Mouse (Mus musculus): ENCODE results near the gene Agap1. TPM values are rescaled to one million over a fixed set of nuclear protein-coding genes. Genes with fewer than 3 reads are reported as not detected.
A peak's percentile ranks its signal among the peaks of the same experiment; 100 is the strongest.

Agap1 gene
- polyA plus RNA-seq, 1 experiment from 2014 or later: 49.8 TPM

DNA sequence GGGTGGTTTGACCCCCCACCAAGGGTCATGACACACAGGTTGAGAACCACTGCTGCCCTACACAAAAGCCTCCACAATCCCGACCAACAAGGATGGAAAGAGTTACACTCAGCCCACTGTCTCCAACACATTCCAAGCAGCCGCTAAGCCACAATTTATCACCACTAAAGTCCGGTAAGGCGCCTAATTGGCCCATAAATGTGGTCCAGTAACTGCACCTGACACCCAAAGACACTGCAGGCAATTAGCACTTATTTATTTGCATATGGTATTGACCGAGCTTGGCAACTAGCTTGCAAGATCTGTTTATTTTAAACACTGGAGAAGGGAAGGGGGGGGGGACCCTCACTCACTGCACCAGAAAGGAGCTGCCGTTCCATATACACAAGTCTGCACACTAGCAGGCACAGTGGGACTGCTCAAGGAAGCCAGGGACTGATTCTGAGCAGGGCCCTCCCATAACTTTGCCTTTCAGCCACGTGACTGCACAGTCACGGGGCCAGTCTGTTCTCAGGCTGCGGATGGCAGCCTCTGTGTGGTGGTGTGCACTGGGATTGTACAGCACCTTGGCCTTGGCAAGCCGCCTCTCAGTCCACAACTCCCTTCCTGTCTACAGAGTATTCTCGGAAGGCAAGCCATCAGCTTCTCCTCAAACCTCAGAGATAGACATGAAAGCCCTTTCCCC, 445.3 kb downstream of the Agap1 start:
- Histone ChIP-seq H3K4me3 (no peak overlapping the region), H3K27me3 (no peaks in the 10 kb centered on the region), H3K27ac (replicated peaks) (no peak overlapping the region), H3K36me3 (no peaks in the 10 kb centered on the region), H3K4me2 (no peak overlapping the region), H3K9ac (no peak overlapping the region), H3K9me3 (no peaks in the 10 kb centered on the region), H3K4me1 (replicated peaks) (no peaks in the 10 kb centered on the region)
- no peak for ATAC-seq (ENCODE audit: low FRiP score, low read depth)
- 62% methylated on average over 11 of the region's 11 CpGs for WGBS

DNA sequence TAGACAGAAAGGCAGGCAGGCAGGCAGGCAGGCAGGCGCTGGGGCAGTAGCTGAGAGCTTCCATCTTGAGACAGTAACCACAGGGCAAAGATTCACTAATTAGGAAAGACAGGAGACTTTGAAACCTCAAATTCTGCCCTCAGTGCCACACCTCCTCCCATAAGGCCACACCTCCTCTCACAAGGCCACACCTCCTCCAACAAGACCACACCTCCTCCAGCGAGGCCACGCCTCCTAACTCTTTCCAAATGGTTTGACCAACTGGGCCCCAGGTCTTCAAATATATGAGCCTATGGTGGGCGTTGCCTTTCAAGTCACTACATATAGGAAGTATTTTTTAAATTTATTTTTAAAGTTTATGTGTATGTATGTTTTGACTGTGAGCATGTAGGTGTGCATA, 446.8 kb downstream of the Agap1 start:
- Histone ChIP-seq H3K27ac (replicated peaks) (no peak overlapping the region), H3K27me3 (no peaks in the 10 kb centered on the region), H3K9ac (no peak overlapping the region), H3K4me3 (no peak overlapping the region), H3K9me3 (no peaks in the 10 kb centered on the region), H3K36me3 (no peaks in the 10 kb centered on the region), H3K4me2 (no peak overlapping the region), H3K4me1 (replicated peaks) (no peaks in the 10 kb centered on the region)
- ATAC-seq (ENCODE audit: low FRiP score, low read depth): no peak
- WGBS: 83% methylated on average over 4 of the region's 4 CpGs

DNA sequence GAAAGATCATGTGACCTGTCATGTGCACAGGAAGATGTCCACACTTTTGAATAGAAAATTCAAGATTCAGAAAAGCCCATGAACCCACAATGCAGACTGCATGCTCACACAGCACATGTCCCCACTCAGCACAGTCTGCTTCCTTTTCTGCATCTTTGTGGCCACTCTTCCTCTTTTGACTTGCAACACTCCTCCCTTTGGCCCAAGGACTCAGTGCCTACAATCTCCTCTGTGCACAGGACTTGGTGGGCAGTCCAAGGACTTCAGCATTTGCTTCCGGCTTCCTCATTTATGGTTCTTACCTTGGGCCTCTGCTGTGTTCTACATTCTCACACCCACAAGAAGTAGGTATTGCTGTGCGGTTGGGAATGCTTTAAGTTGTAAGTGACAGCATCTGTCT, 447.6 kb downstream of the Agap1 start:
- H3K9me3 ChIP-seq: no peaks in the 10 kb centered on the region
- ATAC-seq (ENCODE audit: low FRiP score, low read depth): no peak
- no peak overlapping the region for H3K4me3 ChIP-seq
- H3K4me1 ChIP-seq (replicated peaks): no peaks in the 10 kb centered on the region
- H3K36me3 ChIP-seq: no peaks in the 10 kb centered on the region
- H3K27me3 ChIP-seq: no peaks in the 10 kb centered on the region
- H3K4me2 ChIP-seq: no peak overlapping the region
- WGBS: 93% methylated on average over 2 of the region's 2 CpGs
- no peak overlapping the region for H3K9ac ChIP-seq
- H3K27ac ChIP-seq (replicated peaks): no peak overlapping the region

DNA sequence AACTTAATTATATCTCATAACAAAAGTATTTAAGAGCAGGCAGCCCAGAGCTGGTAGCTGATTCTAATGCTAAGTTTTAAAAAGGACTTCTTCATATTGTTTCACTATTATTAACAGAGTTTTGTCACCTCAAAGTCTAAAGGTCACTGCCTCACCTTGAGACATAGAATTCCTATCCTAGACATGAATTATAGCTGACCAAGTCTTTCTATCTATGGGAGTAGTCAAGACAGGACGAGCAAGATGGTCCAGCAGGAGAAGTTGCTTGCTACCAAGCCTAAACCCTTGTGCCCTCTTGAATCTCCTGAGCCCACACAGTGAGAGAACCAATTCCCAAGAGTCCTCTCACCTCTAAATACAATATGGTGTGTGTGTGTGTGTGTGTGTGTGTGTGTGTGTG, 448.0 kb downstream of the Agap1 start:
- Histone ChIP-seq H3K9ac (no peak overlapping the region), H3K4me2 (no peak overlapping the region), H3K27me3 (no peaks in the 10 kb centered on the region), H3K27ac (replicated peaks) (no peak overlapping the region), H3K36me3 (no peaks in the 10 kb centered on the region), H3K4me3 (no peak overlapping the region), H3K9me3 (no peaks in the 10 kb centered on the region), H3K4me1 (replicated peaks) (no peaks in the 10 kb centered on the region)
- ATAC-seq (ENCODE audit: low FRiP score, low read depth): no peak
- 93% methylated on average over 1 of the region's 1 CpGs for WGBS

DNA sequence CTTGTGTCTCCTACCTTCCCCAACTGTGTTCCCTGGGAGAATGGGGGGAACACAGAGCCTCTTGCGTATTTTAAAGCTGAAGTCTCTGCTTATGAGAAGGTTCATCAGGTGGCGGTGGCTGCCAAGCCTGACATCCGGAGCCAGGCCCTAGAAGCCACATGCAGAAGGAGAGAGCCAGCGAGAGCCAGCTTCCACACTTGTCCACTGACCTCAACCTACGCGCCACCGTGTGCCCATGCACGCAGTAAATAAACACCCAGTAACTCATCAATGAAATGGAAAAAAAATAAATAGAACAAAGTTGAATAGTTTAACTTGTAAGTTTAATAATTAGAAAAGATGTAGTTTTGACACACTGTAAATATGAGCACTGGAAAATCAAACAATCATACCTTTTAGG, 455.2 kb downstream of the Agap1 start:
- peaks cover 5% of the 10 kb centered on the region; the same call in 1 of the 2 replicates for H3K4me1 ChIP-seq (replicated peaks)
- H3K9ac ChIP-seq: no peak overlapping the region
- WGBS: 92% methylated on average over 8 of the region's 8 CpGs
- no peaks in the 10 kb centered on the region for H3K36me3 ChIP-seq
- H3K4me2 ChIP-seq: no peak overlapping the region
- no peak overlapping the region for H3K27ac ChIP-seq (replicated peaks)
- no peaks in the 10 kb centered on the region for H3K9me3 ChIP-seq
- H3K4me3 ChIP-seq: no peak overlapping the region
- 0 out of 2 replicates have a peak, but pooled peaks cover 3% of the 10 kb centered on the region for H3K27me3 ChIP-seq
- ATAC-seq (ENCODE audit: low FRiP score, low read depth): no peak

DNA sequence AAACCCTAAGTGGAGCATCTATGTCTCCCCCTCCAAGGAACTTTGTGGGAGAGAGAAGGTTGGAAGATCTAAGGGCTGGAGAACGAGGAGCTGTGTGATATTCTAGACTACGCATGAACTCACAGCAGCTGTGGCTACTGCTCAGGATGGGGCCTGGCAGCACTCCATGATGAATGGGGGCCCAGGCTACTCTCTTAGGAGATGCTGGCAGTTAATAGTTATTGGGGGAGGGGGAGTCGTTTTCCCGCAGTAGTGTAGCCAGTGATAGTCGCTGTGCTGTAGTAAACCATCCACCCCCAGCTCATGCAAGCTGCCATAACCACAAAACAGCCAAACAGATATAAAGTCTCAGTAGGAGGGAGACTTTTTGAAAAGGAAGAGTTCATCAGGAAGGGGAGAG, 457.8 kb downstream of the Agap1 start:
- ATAC-seq (ENCODE audit: low FRiP score, low read depth): no peak

DNA sequence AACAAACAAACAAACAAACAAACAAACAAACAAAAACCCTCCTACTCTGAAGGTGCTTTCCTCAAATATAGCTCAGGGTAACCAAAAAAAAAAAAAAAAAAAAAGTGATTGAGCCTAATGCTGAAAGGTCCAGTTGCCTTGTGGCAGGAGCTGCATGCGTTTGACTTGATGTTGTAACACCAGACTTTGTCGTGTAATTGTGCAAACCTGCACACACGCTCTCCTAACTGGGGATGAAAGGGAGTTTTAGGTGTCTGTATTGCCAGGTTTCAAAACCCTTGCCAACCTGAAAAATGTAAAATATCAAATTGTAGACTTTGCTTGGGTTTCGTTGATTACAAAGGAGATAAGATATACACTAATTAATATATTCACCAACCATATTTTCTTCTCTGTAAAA, 459.0 kb downstream of the Agap1 start:
- 81% methylated on average over 4 of the region's 4 CpGs for WGBS
- ATAC-seq (ENCODE audit: low FRiP score, low read depth): no peak
- H3K4me1 ChIP-seq (replicated peaks): peaks cover 5% of the 10 kb centered on the region; the same call in 1 of the 2 replicates
- no peak overlapping the region for H3K4me2 ChIP-seq
- H3K27me3 ChIP-seq: peaks cover 16% of the 10 kb centered on the region; the same call in 1 of the 2 replicates
- H3K9me3 ChIP-seq: no peaks in the 10 kb centered on the region
- H3K36me3 ChIP-seq: no peaks in the 10 kb centered on the region
- H3K4me3 ChIP-seq: no peak overlapping the region
- no peak overlapping the region for H3K9ac ChIP-seq
- no peak overlapping the region for H3K27ac ChIP-seq (replicated peaks)

More for the DNA sequence above, 457.8 kb downstream of the Agap1 start:
- no peak overlapping the region for H3K9ac ChIP-seq
- no peaks in the 10 kb centered on the region for H3K9me3 ChIP-seq
- 24% methylated on average over 5 of the region's 5 CpGs for WGBS
- no peak overlapping the region for H3K27ac ChIP-seq (replicated peaks)
- no peak overlapping the region for H3K4me2 ChIP-seq
- no peaks in the 10 kb centered on the region for H3K36me3 ChIP-seq
- no peak overlapping the region for H3K4me3 ChIP-seq
- H3K4me1 ChIP-seq (replicated peaks): peaks cover 5% of the 10 kb centered on the region; the same call in 1 of the 2 replicates
- peaks cover 6% of the 10 kb centered on the region; the same call in 1 of the 2 replicates for H3K27me3 ChIP-seq

DNA sequence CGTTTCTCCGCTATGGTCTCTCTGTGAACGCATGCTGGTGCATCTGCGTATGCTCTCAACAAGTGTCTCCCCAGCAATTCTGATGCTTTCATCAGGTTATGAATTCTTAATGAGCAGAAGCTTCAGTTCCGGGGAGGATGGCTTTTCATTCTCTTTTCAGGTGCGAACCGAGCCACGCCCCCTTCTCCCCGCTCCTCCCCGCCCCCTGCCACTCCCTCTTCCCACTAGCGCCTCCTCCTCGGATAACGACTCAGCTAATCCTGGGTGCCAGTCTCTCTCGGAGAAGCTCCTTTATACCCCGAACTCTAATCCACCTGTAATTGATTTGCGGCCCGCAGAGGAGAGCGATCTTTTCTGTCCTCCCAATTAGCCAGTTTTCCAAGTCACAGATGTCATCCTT, 463.5 kb downstream of the Agap1 start:
- no peak overlapping the region for H3K4me2 ChIP-seq
- peaks cover 16% of the 10 kb centered on the region for H3K4me1 ChIP-seq (replicated peaks)
- 43% methylated on average over 18 of the region's 18 CpGs for WGBS
- no peaks in the 10 kb centered on the region for H3K9me3 ChIP-seq
- ATAC-seq (ENCODE audit: low FRiP score, low read depth): no peak
- no peak overlapping the region for H3K27ac ChIP-seq (replicated peaks)
- peaks cover 52% of the 10 kb centered on the region for H3K27me3 ChIP-seq
- no peak overlapping the region for H3K9ac ChIP-seq
- no peak overlapping the region for H3K4me3 ChIP-seq
- no peaks in the 10 kb centered on the region for H3K36me3 ChIP-seq

DNA sequence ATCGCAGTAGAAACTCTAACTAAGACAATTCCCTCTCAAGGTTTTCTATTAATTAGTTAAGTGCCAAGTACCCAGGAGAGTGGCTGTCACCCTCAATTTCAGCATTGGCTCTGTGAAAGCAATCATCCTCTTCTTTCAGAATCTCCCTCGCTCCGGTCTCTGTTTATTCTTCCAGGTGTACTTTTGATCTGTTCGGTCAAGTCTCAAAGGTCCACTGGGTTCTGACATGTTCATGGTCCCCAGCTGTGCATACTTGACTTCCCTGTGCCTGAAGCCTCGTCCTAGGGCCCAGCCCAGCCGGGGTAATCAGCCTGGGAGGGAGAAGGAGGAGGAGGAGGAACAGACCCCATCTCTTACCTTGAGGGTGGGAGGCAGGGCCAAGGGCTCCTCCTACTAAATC, 464.6 kb downstream of the Agap1 start:
- H3K4me2 ChIP-seq: no peak overlapping the region
- no peak overlapping the region for H3K4me3 ChIP-seq
- no peak overlapping the region for H3K9ac ChIP-seq
- H3K27me3 ChIP-seq: peaks cover 62% of the 10 kb centered on the region
- no peaks in the 10 kb centered on the region for H3K36me3 ChIP-seq
- no peak overlapping the region for H3K27ac ChIP-seq (replicated peaks)
- no peaks in the 10 kb centered on the region for H3K9me3 ChIP-seq
- peaks cover 25% of the 10 kb centered on the region for H3K4me1 ChIP-seq (replicated peaks)
- no peak for ATAC-seq (ENCODE audit: low FRiP score, low read depth)
- WGBS: 82% methylated on average over 6 of the region's 6 CpGs

DNA sequence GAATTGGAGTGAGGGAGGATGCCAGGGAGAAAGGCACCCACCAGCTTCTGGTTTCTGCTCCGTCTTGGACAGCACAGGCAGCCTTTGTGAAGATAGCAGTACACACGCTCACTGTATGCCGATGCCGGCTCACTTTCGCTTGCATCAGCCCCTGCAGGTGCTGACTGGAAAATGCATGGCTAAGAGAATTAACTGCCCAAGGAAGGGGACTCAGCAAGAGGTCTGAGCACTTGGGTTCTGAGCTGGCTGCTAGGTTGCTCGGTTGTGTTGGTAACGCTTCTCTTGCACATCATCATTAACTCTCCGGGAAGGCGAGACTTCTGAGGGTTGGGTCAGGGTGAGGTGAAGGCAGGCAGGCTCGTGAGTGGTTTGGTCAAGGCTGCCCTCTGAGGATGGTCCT, 467.2 kb downstream of the Agap1 start:
- no peaks in the 10 kb centered on the region for H3K9me3 ChIP-seq
- 4% methylated on average over 10 of the region's 10 CpGs for WGBS
- peak overlapping the region; percentile 51; the same call in 1 of the 2 replicates for H3K4me2 ChIP-seq
- 0 out of 2 replicates have a peak, but pooled peaks have one; percentile 44 for ATAC-seq (ENCODE audit: low FRiP score, low read depth)
- H3K9ac ChIP-seq: no peak overlapping the region
- H3K4me3 ChIP-seq: no peak overlapping the region
- no peaks in the 10 kb centered on the region for H3K36me3 ChIP-seq
- no peak overlapping the region for H3K27ac ChIP-seq (replicated peaks)
- H3K27me3 ChIP-seq: peaks cover 87% of the 10 kb centered on the region
- H3K4me1 ChIP-seq (replicated peaks): peaks cover 44% of the 10 kb centered on the region

DNA sequence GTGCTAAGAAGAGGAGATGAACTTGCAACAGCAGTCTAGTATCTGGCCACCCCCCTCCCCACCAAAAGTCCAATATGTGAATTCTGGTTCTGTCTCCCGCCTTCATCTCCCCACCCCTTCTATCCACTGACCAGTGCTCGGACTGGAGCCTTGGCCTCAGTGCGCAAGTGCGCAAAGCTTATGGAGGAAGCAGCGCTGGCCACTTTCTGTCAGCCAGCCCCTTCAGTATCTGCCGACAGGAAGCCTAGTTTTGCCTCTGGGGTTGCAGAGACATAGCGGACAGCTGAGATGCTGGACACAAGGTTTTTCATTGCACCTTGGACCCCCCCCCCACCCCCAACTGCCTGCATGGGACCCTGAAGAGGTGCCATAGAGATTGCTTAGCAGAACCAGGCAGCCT, 467.7 kb downstream of the Agap1 start:
- Histone ChIP-seq H3K9me3 (no peaks in the 10 kb centered on the region), H3K9ac (no peak overlapping the region), H3K4me2 (peak overlapping the region; percentile 51), H3K27ac (replicated peaks) (no peak overlapping the region), H3K27me3 (peaks cover 87% of the 10 kb centered on the region), H3K36me3 (no peaks in the 10 kb centered on the region), H3K4me3 (no peak overlapping the region), H3K4me1 (replicated peaks) (peaks cover 47% of the 10 kb centered on the region)
- no peak for ATAC-seq (ENCODE audit: low FRiP score, low read depth)
- 3% methylated on average over 7 of the region's 7 CpGs for WGBS

DNA sequence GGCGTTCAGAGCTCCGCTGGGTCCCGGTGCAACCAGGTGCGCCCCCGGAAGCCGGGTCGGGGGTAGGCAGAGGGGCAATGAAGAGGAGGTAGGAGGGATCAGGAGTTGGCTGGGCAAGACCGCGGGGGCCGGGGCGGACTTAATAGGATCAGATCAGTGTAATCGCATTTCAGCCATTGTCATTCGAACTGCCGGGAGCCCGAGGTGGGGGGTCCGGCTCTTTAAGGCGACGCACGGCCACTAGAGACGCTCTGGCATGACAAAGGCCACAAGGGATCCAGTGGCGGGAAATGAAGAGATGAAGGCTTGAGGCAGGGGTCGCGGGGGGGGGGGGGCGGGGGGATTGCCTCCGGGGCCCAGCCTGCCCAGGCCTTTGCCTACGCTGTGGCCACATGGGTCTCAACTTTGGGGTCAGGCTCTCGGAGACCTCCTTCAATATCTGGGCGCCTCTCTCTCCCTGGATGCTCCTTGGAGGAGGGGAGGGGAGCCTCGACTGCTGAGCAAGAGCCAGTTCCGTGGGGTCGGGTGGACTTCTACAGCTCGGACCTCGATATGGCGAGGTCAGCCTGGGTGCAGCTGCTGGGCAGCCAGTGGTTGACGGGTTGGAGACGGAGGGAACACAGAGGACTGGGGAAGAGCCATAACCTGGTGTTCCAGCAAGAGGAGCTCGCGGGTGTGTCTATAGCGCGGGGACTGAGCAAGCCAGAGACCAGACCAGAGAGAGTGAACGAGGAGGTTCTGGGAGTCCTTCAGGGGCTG, 468.5 kb downstream of the Agap1 start:
- H3K9me3 ChIP-seq: no peaks in the 10 kb centered on the region
- no peak for ATAC-seq (ENCODE audit: low FRiP score, low read depth)
- H3K4me3 ChIP-seq: peak overlapping the region; percentile 18
- H3K36me3 ChIP-seq: no peaks in the 10 kb centered on the region
- H3K4me1 ChIP-seq (replicated peaks): peaks cover 51% of the 10 kb centered on the region
- 2% methylated on average over 40 of the region's 41 CpGs for WGBS
- no peak overlapping the region for H3K27ac ChIP-seq (replicated peaks)
- H3K9ac ChIP-seq: no peak overlapping the region
- H3K4me2 ChIP-seq: peak overlapping the region; percentile 51
- peaks cover 90% of the 10 kb centered on the region for H3K27me3 ChIP-seq

All from hindbrain, embryonic 15.5 days (tissue).